Mouse (Mus musculus) spleen, adult 2 months (tissue): ENCODE data around the gene Ttll2.
"Not testable (repeated sequence)": the region's sequence is repeated elsewhere in the genome, so short reads cannot be mapped to it uniquely, and the experiment has no call there.

Experiments used
- CTCF ChIP-seq: fragments of 200-500 bp; IDR thresholded peaks from 2 replicates; pipeline ENCODE4 v1.5.1; 2011; ENCODE audit warnings: mild to moderate bottlenecking, inconsistent platforms; ENCODE audit not compliant: insufficient read depth, insufficient read length, insufficient replicate concordance; ENCODE audit errors: extremely low read depth
- POLR2A ChIP-seq: fragments of 200-500 bp; IDR thresholded peaks from 2 replicates; pipeline ENCODE4 v1.6.1; 2011; ENCODE audit warnings: low read depth, low read length, inconsistent platforms

- not testable (repeated sequence) for TF ChIP-seq CTCF, POLR2A
These were observed 36.7 kb downstream of the Ttll2 start for GRCm38 (mm10) chr17:7315693-7316382.
